Mouse (Mus musculus): ENCODE results near the gene Cxcr6.

DNA sequence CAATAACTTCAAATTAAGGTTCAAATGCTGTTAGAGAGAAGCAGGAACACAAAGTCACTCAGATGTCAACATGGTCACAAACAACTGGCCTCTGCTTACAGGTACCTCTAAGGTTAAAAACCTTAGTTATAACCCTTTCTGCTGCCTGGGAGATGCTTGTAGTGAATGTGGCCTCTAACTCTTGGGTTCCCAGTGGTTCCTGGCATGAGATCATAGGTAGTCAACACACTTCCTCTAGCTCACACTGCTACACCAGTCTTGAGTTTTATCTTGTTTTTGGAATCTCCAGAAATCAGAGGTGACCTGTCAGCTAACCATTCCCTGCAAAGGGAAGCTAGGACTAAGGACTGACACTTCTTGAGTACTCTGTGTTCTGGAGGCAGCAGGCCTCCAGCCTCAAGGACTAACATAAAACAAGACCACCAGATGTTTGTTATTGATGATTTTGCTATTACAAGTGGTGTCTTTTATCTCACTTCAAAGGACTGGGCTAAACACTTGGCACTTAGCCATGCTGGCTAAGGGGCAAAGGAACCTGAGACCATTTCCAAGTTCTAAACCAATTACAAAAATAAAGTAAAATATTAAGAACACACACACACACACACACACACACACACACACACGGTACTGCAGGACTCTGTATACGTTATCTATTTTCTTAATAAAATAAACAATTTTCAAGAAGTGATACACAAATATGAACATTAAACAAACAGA lies 43.9 kb downstream of the Cxcr6 start:
- TF ChIP-seq EP300 (IDR thresholded peaks at IDR 0.05; ENCODE audit: low read depth) (no peak), CTCF (IDR thresholded peaks at IDR 0.05; ENCODE audit: low read depth) (no peak)
